8 mouse cellular contexts compared by ENCODE assay signal in genomic region chr7:27486102-27486769, GRCm38 (mm10). TPM values are rescaled to one million over a fixed set of nuclear protein-coding genes. Genes with fewer than 3 reads are reported as not detected.
DNase-seq lines count a peak whose midpoint lies in the region; ATAC-seq and TF ChIP-seq lines count a peak whose summit lies in the region.

No protein-coding gene starts in this region.

- 4% methylated on average over 13 of the region's 13 CpGs for WGBS in cerebellum, adult 2 months
- WGBS in forebrain, embryonic 15.5 days, result 6% methylated on average over 13 of the region's 13 CpGs
- 5% methylated on average over 13 of the region's 13 CpGs for WGBS in midbrain, embryonic 11.5 days

- TF ChIP-seq CTCF in cerebellum, adult 2 months (IDR thresholded peaks at IDR 0.05; ENCODE audit: borderline replicate concordance, insufficient read depth, low read depth, low read length), result no peak

- H3K4me2 ChIP-seq in forebrain, embryonic 15.5 days (replicated peaks), result peak overlapping the region; percentile 52
- H3K4me2 ChIP-seq in midbrain, embryonic 11.5 days, result peak overlapping the region; percentile 68

- no peaks in the 10 kb centered on the region for H3K27me3 ChIP-seq in cerebellum, adult 2 months (ENCODE audit: control insufficient read depth, insufficient read depth, low read length)
- no peaks in the 10 kb centered on the region for H3K27me3 ChIP-seq in forebrain, embryonic 15.5 days
- no peaks in the 10 kb centered on the region; the same call in 1 of the 2 replicates for H3K27me3 ChIP-seq in midbrain, embryonic 11.5 days (ENCODE audit: control insufficient read depth, insufficient read depth, low read length)

- H3K36me3 ChIP-seq in ES-E14 (ENCODE audit: control insufficient read depth, insufficient read depth, low read length, poor library complexity, severe bottlenecking), result peaks cover 8% of the 10 kb centered on the region
- no peaks in the 10 kb centered on the region for H3K36me3 ChIP-seq in forebrain, embryonic 15.5 days
- no peaks in the 10 kb centered on the region for H3K36me3 ChIP-seq in midbrain, embryonic 11.5 days (ENCODE audit: control insufficient read depth, insufficient read depth, low read length)

- in situ Hi-C loops in ES-E14 (cut with MboI; ENCODE audit: low sequenced_read_pairs in 2 of 2, unreplicated experiment in 2 of 2), result no loop called here

- H3K9ac ChIP-seq in ES-E14 (ENCODE audit: insufficient read depth, low read depth, low read length, poor library complexity, severe bottlenecking), result no peak overlapping the region
- H3K9ac ChIP-seq in forebrain, embryonic 15.5 days (replicated peaks), result peak overlapping the region; percentile 26
- peak overlapping the region; percentile 44 for H3K9ac ChIP-seq in midbrain, embryonic 11.5 days (ENCODE audit: low read length)

- H3K4me3 ChIP-seq in cerebellum, adult 2 months (replicated peaks; ENCODE audit: insufficient read depth, low read depth, low read length), result peak overlapping the region; percentile 51
- H3K4me3 ChIP-seq in ES-E14 (ENCODE audit: insufficient read depth in 1 of 2, low read depth in 1 of 2, low read length in 2 of 2, poor library complexity in 1 of 2, severe bottlenecking in 1 of 2), result peak overlapping the region; percentile 4 to 67; a peak in 2 of 4 replicates
- H3K4me3 ChIP-seq in forebrain, embryonic 15.5 days, result peak overlapping the region; percentile 68
- peak overlapping the region; percentile 75 for H3K4me3 ChIP-seq in midbrain, embryonic 11.5 days (ENCODE audit: low read depth, low read length)

- ATAC-seq in forebrain, embryonic 15.5 days (replicated peaks), result peak; percentile 9; the same call in 1 of the 2 replicates
- ATAC-seq in midbrain, embryonic 11.5 days (ENCODE audit: low FRiP score), result peak; percentile 16; the same call in 1 of the 2 replicates

- no peak overlapping the region for H3K27ac ChIP-seq in cerebellum, adult 2 months (ENCODE audit: insufficient read depth, low read length)
- no peak overlapping the region for H3K27ac ChIP-seq in ES-E14 (ENCODE audit: insufficient read depth, low read depth, low read length, poor library complexity, severe bottlenecking)
- H3K27ac ChIP-seq in forebrain, embryonic 15.5 days (replicated peaks), result peak overlapping the region; percentile 41
- H3K27ac ChIP-seq in midbrain, embryonic 11.5 days (ENCODE audit: low read depth, low read length), result no peak overlapping the region; the same call in 1 of the 2 replicates

- DNase-seq in cerebellum, adult 2 months, result peak in 1 of 2 experiments; percentile 38
- DNase-seq in cerebellum, adult 9-11 months, result no peak
- no peak for DNase-seq in ES-E14 (ENCODE audit: low read depth, low spot score)
- DNase-seq in kidney, postnatal 4 days, result peak; percentile 28 to 61
- no peak for DNase-seq in midbrain, embryonic 11.5 days (ENCODE audit: low spot score, missing footprints)
- DNase-seq in left cerebral cortex, adult 18-20 months (ENCODE audit: low spot score in 2 of 2), result no peak
- no peak for DNase-seq in ovary, postnatal 10 days (ENCODE audit: low spot score)

- TF ChIP-seq POLR2A in cerebellum, adult 2 months (IDR thresholded peaks at IDR 0.05; ENCODE audit: borderline replicate concordance, insufficient read depth, low read length), result no peak

- peaks cover 19% of the 10 kb centered on the region for H3K4me1 ChIP-seq in cerebellum, adult 2 months (ENCODE audit: control insufficient read depth, insufficient read depth, low read length)
- H3K4me1 ChIP-seq in ES-E14 (ENCODE audit: control insufficient read depth in 2 of 2, insufficient read depth in 2 of 2, low read length in 2 of 2, poor library complexity in 1 of 2), result peaks cover 6 to 23% of the 10 kb centered on the region in 2 experiments; a peak in 3 of 4 replicates
- H3K4me1 ChIP-seq in forebrain, embryonic 15.5 days, result peaks cover 27% of the 10 kb centered on the region
- peaks cover 12% of the 10 kb centered on the region for H3K4me1 ChIP-seq in midbrain, embryonic 11.5 days (ENCODE audit: control insufficient read depth, insufficient read depth, low read length)

- H3K9me3 ChIP-seq in ES-E14 (ENCODE audit: control insufficient read depth, insufficient read depth, low read depth, low read length), result no peaks in the 10 kb centered on the region
- no peaks in the 10 kb centered on the region for H3K9me3 ChIP-seq in forebrain, embryonic 15.5 days
- no peaks in the 10 kb centered on the region for H3K9me3 ChIP-seq in midbrain, embryonic 11.5 days (ENCODE audit: control insufficient read depth, low read length)

TF ChIP-seq in ES-E14, 5 proteins besides CTCF, POLR2A, EP300 and RAD21:
- peak; percentile 89 for TF ChIP-seq ZNF384 (IDR thresholded peaks at IDR 0.05; ENCODE audit: low read depth, low read length)
- TF ChIP-seq CHD2 (IDR thresholded peaks at IDR 0.05; ENCODE audit: low read depth, low read length), result no peak

RNA-seq across cellular contexts. Expression of gene Sertad1, which starts 0.5 kb away (rescaled TPM):
- polyA plus RNA-seq in cerebellum, adult 2 months (2012; rRNA removed), result 17.4 and 17.9 TPM in 2 replicates
- total RNA-seq in ES-E14 (2012; rRNA removed), result 13.1 and 25.1 TPM in 2 replicates
- 6.4 and 8.3 TPM in 2 replicates for polyA plus RNA-seq in forebrain, embryonic 15.5 days (2015; fragmentation: Nextera tagmentation; extraction: Ambion mirVana)
- polyA plus RNA-seq in midbrain, embryonic 11.5 days (2014; fragmentation: Nextera tagmentation; extraction: Ambion mirVana), result 13.4 and 15.5 TPM in 2 replicates
- total RNA-seq in left cerebral cortex, adult 18-20 months (2021), result 10 to 100 TPM; 15.3 to 26.9 TPM

RNA-seq across cellular contexts. Expression of gene Sertad3, which starts 12.7 kb away (rescaled TPM):
- 8.1 and 8.9 TPM in 2 replicates for polyA plus RNA-seq in cerebellum, adult 2 months (2012; rRNA removed)
- 5.4 and 6.2 TPM in 2 replicates for total RNA-seq in ES-E14 (2012; rRNA removed)
- polyA plus RNA-seq in forebrain, embryonic 15.5 days (2015; fragmentation: Nextera tagmentation; extraction: Ambion mirVana), result 13.8 and 14.3 TPM in 2 replicates
- polyA plus RNA-seq in midbrain, embryonic 11.5 days (2014; fragmentation: Nextera tagmentation; extraction: Ambion mirVana), result 20.3 and 22.0 TPM in 2 replicates
- 1 to 10 TPM; 3.5 to 3.9 TPM for total RNA-seq in left cerebral cortex, adult 18-20 months (2021)

RNA-seq across cellular contexts. Expression of gene Prx, which starts 12.9 kb away (rescaled TPM):
- polyA plus RNA-seq in cerebellum, adult 2 months (2012; rRNA removed), result 0.34 and 0.43 TPM in 2 replicates
- 10.0 TPM in 2 replicates for total RNA-seq in ES-E14 (2012; rRNA removed)
- 1.1 and 1.3 TPM in 2 replicates for polyA plus RNA-seq in forebrain, embryonic 15.5 days (2015; fragmentation: Nextera tagmentation; extraction: Ambion mirVana)
- polyA plus RNA-seq in midbrain, embryonic 11.5 days (2014; fragmentation: Nextera tagmentation; extraction: Ambion mirVana), result 0.77 and 0.85 TPM in 2 replicates
- under 1 TPM; 0.23 to 0.33 TPM for total RNA-seq in left cerebral cortex, adult 18-20 months (2021)

RNA-seq across cellular contexts. Expression of gene Hipk4, which starts 36.8 kb away (rescaled TPM):
- 0.20 and 0.21 TPM in 2 replicates for polyA plus RNA-seq in cerebellum, adult 2 months (2012; rRNA removed)
- 1.7 and 2.1 TPM in 2 replicates for total RNA-seq in ES-E14 (2012; rRNA removed)
- polyA plus RNA-seq in forebrain, embryonic 15.5 days (2015; fragmentation: Nextera tagmentation; extraction: Ambion mirVana), result 0.42 and 0.43 TPM in 2 replicates
- polyA plus RNA-seq in midbrain, embryonic 11.5 days (2014; fragmentation: Nextera tagmentation; extraction: Ambion mirVana), result 0.18 and 0.21 TPM in 2 replicates
- under 1 TPM in 1 of 2 experiments, not detected in 1; 0.14 TPM for total RNA-seq in left cerebral cortex, adult 18-20 months (2021)

RNA-seq across cellular contexts. Expression of gene Blvrb, which starts 38.5 kb away (rescaled TPM):
- polyA plus RNA-seq in cerebellum, adult 2 months (2012; rRNA removed), result 24.2 and 25.2 TPM in 2 replicates
- total RNA-seq in ES-E14 (2012; rRNA removed), result 22.0 and 29.6 TPM in 2 replicates
- 15.8 and 17.1 TPM in 2 replicates for polyA plus RNA-seq in forebrain, embryonic 15.5 days (2015; fragmentation: Nextera tagmentation; extraction: Ambion mirVana)
- polyA plus RNA-seq in midbrain, embryonic 11.5 days (2014; fragmentation: Nextera tagmentation; extraction: Ambion mirVana), result 33.1 and 39.5 TPM in 2 replicates
- total RNA-seq in left cerebral cortex, adult 18-20 months (2021), result 10 to 100 TPM; 20.8 to 21.3 TPM

Comparison
In these comparisons a context has a peak if more than half of its experiments do, and no peak if none do; other contexts are left out.
1. DNase-seq: peak in kidney, postnatal 4 days (2 of 2); none in cerebellum, adult 9-11 months (single experiment), ES-E14 (single experiment), midbrain, embryonic 11.5 days (single experiment), left cerebral cortex, adult 18-20 months (0 of 2) and ovary, postnatal 10 days (single experiment).
2. Peak in every context shown above with its lines, with median percentiles within 50 percentile points of each other: H3K4me3 ChIP-seq.